Mouse (Mus musculus) erythroid progenitor cell, adult 5-6 weeks (primary cell): ENCODE data around the gene Grpel1. TPM values are rescaled to one million over a fixed set of nuclear protein-coding genes. Genes with fewer than 3 reads are reported as not detected.

Experiments used
- ATAC-seq: replicated peaks from 2 replicates; pipeline ENCODE4 v1.8.0; 2016; ENCODE audit warnings: moderate number of reproducible peaks, mild to moderate bottlenecking, moderate TSS enrichment, inconsistent platforms; ENCODE audit not compliant: poor library complexity, low FRiP score, severe bottlenecking
- total RNA-seq, 2 experiments: library from RNA; stranded (forward) in 1 of 2; stranded (reverse) in 1 of 2; fragments of 150-400 nt in 1 of 2; fragments of 186-747, 209-891 nt in 1 of 2; gene quantifications; 2 replicates each; pipeline versions ENCODE4 v1.2.3 to v1.2.4; 2015 to 2017; ENCODE audit warnings: low replicate concordance in 2 of 2

The Grpel1 gene
- total RNA-seq, 2 experiments from 2014 or later: 12.8 to 13.8 TPM

DNA sequence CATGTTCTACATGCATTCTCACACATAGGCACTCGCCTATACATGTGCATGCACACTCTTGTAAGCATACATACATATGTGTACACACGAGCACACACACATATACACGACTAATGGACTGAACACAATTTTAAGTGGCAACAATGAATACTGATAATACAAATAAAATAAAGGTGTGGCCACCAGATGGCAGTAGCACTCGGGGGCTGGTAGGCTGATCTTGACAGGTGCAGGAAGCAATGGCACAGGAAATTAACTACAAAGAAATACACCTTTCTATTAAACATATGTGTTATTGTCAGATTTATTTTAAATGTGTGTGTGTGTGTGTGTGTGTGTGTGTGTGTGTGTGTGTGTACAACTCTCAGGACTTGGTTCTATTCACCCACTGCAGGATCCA lies 5.9 kb upstream of the Grpel1 start:
- no peak for ATAC-seq

GRCm38 (mm10) chr5:36460712-36461111 lies 4.1 kb upstream of the Grpel1 start:
- no peak for ATAC-seq

GRCm38 (mm10) chr5:36461231-36461630 lies 3.6 kb upstream of the Grpel1 start:
- ATAC-seq: no peak

GRCm38 (mm10) chr5:36462810-36463209 lies 2.0 kb upstream of the Grpel1 start:
- no peak; the same call in 1 of the 2 replicates for ATAC-seq

DNA sequence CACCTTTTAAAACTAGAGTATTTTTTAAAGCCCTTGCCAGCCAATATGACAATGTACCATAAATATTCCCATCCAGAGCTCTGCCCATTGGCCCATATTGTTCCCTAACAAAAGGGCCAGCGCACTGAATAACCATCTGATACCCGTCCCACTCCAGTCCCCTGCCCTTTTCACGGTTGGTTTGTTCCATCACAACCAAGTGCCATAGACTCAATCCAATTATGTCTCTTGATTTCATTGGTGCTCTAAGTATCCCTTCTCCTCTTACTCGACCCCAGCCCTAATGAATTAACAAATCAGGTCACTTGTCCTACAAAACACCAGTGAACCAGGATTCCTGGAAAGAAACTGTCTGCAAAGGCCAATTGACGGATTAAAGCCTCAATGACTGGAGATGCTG lies 1.4 kb upstream of the Grpel1 start:
- no peak for ATAC-seq

DNA sequence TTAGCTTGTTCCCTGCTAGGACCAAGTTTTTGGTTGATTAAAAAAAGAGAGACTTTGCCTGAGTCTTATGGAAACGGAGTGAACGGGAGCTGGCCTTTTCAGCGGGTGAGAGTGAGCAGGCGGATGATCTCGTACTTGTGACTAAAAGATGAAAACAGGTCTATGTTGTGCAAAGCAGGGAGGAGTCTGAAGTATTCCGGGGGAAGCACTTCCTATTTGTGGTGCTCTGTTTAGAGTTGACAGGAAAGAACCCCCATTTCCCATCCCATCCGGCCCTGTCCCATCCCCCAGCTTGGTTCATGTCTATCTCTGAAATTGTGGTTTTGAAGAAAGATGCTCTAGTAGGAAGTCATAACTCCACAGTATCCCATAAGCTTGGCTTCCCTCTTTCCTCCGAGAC lies 1.1 kb downstream of the Grpel1 start:
- ATAC-seq: no peak

DNA sequence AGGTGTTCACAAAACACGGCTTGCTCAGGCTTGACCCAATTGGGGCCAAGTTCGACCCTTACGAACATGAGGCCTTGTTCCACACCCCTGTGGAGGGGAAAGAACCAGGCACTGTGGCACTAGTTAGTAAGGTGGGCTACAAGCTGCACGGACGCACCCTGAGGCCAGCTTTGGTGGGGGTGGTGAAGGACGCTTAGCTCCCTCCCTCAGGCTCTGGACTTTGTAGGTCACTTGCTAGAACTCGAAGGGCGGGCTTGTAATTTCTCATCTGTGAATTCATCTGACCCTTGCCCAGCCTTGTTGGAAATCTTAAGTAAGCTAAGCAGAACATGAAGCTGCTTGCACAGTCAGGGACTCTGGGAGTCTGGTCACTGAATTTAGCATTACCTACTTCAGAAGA lies 6.4 kb downstream of the Grpel1 start:
- no peak for ATAC-seq

DNA sequence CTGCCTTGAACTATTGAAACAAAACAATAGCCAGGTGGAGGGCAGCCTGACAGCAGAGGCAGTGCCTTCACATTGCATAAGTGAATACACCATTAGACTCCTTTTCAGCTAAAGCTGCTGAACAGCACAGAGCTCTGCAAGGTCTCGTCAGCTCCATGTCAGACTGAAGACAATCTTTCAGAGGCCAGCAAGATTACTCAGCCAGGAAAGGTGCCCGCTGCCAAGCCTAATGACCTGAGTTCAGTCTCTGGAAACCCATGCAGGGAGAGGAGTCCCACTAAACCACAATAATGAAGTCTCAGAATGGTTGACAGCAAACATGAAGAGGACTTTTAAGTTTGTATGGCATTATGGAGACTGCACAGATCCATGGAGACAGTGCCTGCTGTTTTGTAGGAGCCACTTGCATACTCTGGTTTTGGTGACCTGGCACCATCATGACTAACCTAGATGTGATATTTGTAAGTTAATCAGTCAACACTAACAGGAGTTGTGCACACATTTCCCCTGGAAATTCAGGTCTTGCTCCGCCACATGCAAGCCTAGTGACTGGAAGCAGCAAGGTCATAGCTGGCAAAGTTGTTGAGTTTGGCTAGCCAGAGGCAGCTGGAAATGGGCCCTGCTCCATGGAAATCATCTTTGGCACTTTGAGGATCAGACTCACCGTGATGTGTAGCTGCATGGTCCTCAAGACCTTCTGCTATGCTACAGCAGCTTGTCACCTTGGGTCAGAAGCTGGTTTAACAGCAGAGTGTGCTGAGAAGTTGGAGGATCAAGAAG lies 8.3 kb downstream of the Grpel1 start:
- no peak for ATAC-seq

DNA sequence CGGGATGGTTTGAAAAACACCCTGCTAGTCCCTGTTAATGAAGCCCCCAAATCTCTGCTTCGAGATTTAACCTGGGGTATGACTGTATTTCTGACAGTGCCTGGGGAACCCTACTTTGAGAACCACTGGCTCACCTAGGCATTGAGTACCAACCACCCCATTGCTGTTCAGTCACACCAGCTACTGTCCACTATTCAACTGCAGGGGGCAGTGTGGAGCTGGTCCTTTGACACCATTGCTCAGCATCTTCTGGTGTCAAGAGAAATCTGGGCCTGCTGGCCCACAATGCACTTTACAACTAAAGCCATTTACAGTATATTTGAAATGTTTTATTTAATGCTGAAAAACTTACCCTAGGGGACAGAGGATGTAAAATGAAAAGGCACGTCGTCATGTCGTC lies 9.5 kb downstream of the Grpel1 start:
- peak; percentile 70 for ATAC-seq

GRCm38 (mm10) chr5:36477486-36477885 lies 12.7 kb downstream of the Grpel1 start:
- ATAC-seq: no peak

- ATAC-seq: no peak
Observed at GRCm38 (mm10) chr5:36478540-36479420, 14.0 kb downstream of the Grpel1 start.

DNA sequence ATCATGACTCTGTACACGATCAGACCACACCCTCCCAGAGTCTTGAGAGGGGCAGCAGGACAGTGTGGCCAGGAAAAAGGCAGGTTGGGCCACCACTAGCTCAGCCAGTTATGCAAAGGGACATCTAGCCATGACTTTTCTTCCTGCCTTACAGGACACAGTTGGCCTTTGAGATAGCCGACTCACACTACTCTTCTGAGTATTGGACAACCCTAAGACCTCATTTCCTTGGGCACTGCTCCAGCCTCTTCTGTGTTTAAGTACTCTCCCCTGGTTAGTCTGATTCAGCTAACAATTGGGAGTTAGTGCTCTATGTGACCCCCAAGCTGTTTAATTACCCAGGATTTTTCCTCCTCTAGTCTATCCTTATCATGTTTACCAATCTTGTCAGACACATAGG lies 14.9 kb downstream of the Grpel1 start:
- ATAC-seq: no peak

DNA sequence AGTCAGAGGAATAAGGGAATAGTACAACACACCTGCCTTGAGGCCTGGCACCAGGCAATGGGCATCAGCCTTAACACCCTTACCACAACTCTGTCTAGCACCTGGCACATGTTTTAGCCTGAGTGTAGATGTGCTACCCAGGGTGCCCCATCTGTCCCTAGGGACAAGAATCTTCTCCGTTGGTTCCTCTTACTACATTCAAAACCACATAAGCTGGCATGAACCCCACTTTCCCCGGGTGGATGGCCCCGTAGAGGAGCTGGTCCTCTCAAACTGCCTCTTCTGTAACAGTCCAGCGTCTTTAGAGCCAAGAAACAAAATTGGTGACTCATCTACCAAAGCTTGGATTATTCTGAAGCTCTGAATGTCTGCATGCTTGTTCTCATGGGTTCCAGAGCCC lies 15.6 kb downstream of the Grpel1 start:
- ATAC-seq: no peak

DNA sequence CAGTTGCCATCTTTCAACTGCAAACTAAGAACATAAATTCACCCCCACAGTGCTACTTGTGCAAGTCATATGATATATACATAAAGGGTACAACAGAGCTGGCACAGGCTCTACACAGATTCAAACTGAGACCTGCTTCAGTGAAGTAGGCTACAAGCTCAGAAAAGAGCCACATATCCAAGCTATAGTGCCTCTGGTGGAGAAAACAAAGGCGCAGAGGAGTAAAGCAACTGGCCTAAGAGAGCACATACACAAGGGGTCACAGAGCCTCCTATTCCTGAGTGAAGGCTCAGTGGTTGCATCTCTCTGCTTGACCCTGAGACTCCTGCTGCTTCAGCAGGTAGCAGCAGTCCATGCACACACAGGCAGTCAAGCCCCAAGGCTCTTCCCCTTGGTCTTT lies 16.3 kb downstream of the Grpel1 start:
- no peak for ATAC-seq

DNA sequence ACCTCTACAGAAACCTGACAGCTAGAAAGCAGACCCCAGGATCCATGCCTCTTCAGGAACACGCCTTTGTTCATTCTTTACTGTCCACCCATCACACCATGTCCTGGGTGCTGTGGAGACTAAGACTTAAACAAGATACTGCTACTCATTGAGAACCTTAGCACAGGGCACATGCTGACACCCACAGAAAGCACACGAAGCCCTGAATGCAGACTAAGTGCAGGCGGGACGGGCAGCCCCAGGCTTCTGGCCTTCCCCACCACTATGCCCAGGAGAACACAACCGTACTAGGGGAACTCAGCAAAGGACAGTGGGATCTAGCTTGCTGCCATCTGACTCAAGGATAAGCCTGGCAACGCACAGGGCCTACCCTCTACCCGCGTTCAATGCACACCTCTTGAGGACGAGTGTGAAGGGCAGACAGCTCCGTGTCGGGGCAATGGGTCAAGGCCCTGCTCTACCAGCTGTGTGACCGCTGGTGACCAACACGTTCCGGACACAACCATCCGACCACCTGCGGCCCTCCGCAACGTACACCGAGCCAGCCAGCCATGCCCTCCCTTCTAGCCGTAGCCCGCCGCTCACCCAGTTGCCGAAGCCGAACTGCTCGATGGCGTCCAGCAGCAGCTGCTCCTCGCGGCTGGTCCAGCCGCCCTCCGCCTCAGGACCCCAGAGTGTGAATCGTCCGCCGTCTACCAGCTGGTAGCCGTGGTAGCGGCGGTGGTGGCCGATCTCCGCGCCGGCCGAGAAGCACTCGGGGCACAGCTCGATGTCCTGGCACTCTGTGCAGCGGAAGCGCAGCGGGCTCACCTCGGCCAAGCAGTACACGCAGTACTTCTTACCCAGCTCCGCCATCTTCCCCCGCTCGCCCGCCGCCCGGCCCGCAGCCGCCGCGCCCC lies 18.7 kb downstream of the Grpel1 start:
- peak; percentile 27; the same call in 1 of the 2 replicates for ATAC-seq

DNA sequence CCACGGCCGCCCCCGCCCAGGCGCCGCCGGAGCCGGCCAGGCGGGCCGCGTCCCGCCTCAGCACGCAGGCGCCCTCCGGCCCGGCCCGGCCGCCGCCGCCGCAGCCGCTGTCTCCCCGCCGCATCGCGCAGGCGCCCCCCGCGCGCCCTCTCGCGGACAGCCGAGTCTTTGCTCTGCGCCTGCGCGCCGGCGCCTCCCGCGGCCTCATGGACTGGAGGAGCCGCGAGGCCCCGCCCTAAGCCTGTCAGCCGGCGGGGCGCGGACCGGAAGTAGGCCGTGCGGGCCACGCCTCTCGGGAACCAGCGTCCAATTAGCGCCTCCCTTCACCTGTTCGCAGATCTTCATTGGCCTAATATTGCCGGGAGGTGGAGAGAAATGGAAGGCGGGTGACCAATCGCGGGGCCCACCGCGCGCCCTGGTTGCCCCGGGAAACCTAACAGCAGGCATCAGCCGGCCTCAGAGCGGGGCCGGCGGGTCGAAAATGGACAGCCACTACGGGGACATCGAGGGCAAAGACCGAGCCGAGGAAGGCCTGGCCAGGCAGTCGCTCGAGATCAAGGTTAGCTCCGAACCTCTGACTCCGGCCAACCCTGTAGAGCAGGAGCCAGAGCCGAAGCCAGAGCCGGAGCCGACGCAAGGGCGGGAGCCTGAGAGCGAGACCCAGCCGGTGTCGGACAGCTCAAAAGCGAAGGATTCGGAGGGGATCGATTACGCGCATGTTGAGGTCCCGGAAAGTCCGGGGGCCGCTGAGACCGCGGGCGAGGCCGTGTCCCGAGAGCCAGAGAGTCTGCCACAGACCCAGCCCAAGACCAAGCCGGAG lies 19.6 kb downstream of the Grpel1 start, which contains the start of the genes Tada2b and Ccdc96:
Gene Tada2b, minus strand, starts transcription at position 115 of the 820 bp plus-strand sequence.
Gene Ccdc96, plus strand, starts transcription at position 418 of the 820 bp plus-strand sequence.
- peak; percentile 92 for ATAC-seq

GRCm38 (mm10) chr5:36485306-36485705 lies 20.5 kb downstream of the Grpel1 start:
- no peak for ATAC-seq

DNA sequence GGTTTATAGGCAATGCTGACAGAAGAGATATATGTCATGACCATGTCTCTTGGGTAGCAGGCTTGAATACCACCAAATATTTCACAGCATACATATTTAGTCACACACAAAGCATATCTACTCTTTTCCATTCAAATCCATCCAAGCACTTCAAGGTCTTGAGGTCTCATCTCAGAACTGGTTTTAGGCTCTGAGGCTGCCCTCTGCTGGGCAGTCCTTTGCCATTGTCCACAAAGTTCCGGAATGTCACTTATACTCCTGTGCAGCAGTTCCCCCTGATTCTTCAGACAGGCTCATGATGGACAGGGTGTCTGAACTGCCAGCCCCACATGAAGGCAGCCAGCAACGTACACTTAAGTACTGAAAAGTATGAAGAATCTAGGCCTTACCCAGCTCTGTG lies 24.4 kb downstream of the Grpel1 start:
- ATAC-seq: no peak

GRCm38 (mm10) chr5:36493919-36494318 lies 29.1 kb downstream of the Grpel1 start:
- no peak for ATAC-seq
